Mouse (Mus musculus) myocyte (in vitro differentiated cells): ENCODE results near the gene Echdc3.

ENCODE experiments used
- POLR2A ChIP-seq: IDR thresholded peaks from one replicate; pipeline ENCODE4 v1.6.1; 2011; ENCODE audit warnings: low read depth, mild to moderate bottlenecking, control low read depth, moderate library complexity; ENCODE audit not compliant: insufficient read length
- REST ChIP-seq: IDR thresholded peaks from one replicate; pipeline ENCODE4 v1.6.1; 2011; ENCODE audit warnings: mild to moderate bottlenecking, control low read depth, moderate library complexity; ENCODE audit not compliant: insufficient read depth, insufficient read length
- USF1 ChIP-seq: IDR thresholded peaks from one replicate; pipeline ENCODE4 v1.6.1; 2011; ENCODE audit warnings: low read depth, mild to moderate bottlenecking, control low read depth, moderate library complexity

DNA sequence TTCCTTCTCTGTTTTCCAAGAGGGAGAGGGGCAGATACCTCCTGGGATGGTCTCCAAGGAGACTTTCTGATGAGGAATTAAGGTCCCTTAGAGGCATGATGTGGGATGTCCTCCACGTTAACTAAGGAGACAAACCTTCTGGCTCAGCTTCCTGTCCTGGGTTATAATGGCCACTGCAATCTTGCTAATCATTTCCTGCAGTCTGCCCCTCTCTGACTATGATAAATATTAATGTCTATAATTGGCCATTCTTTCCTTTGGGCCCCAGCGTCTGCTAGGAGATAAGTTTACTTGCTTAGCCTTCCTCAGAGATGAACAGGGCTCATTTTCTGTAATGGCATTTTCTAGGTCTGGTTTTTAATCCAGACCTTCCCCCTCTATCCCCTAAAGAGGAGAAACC is 53.1 kb downstream of the Echdc3 start:
- TF ChIP-seq POLR2A (no peak), USF1 (no peak), REST (no peak)
